Comparison of ENCODE assay signal across 8 mouse cellular contexts in genomic region chr17:56036901-56037287, GRCm38 (mm10). TPM values are rescaled to one million over a fixed set of nuclear protein-coding genes. Genes with fewer than 3 reads are reported as not detected.
DNase-seq lines count a peak whose midpoint lies in the region; ATAC-seq lines count a peak whose summit lies in the region.

No protein-coding gene starts in this region.

- peak; percentile 96 for DNase-seq in heart, adult 11 months
- no peak for DNase-seq in heart, postnatal 14 days
- DNase-seq in thymus, postnatal 4 days, result peak; percentile 44
- no peak for DNase-seq in thymus, postnatal 0 days (ENCODE audit: low spot score)
- peak; percentile 51 for DNase-seq in testis, postnatal 14 days (ENCODE audit: low spot score)
- DNase-seq in adrenal gland, postnatal 25 days, result no peak
- DNase-seq in left cerebral cortex, postnatal 14 days (ENCODE audit: low spot score in 2 of 2), result no peak

- H3K27ac ChIP-seq in liver, embryonic 12.5 days, result peak overlapping the region; percentile 18; the same call in 1 of the 2 replicates

- intact Hi-C loops in heart, postnatal 14 days (cut with DNase I), result no loop called here
- intact Hi-C loops in left cerebral cortex, postnatal 14 days (cut with DNase I), result no loop called here

- H3K4me1 ChIP-seq in liver, embryonic 12.5 days, result peaks cover 59% of the 10 kb centered on the region

- H3K27me3 ChIP-seq in liver, embryonic 12.5 days (replicated peaks), result no peaks in the 10 kb centered on the region

- H3K9ac ChIP-seq in liver, embryonic 12.5 days, result peak overlapping the region; percentile 45

- peaks cover 32% of the 10 kb centered on the region for H3K36me3 ChIP-seq in liver, embryonic 12.5 days

- H3K4me3 ChIP-seq in liver, embryonic 12.5 days, result peak overlapping the region; percentile 87

- peak overlapping the region; percentile 71 for H3K4me2 ChIP-seq in liver, embryonic 12.5 days

- WGBS in liver, embryonic 12.5 days (ENCODE audit: insufficient replicate concordance), result 33% methylated on average over 13 of the region's 13 CpGs

- H3K9me3 ChIP-seq in liver, embryonic 12.5 days (replicated peaks), result no peaks in the 10 kb centered on the region

- no peak for ATAC-seq in liver, embryonic 12.5 days

RNA-seq across cellular contexts. Expression of gene Sh3gl1, which starts 0.5 kb away (rescaled TPM):
- 10 to 100 TPM; 23.0 to 24.1 TPM for total RNA-seq in heart, postnatal 14 days (2021)
- polyA plus RNA-seq in thymus, postnatal 0 days (2015; fragmentation: Nextera tagmentation; extraction: Ambion mirVana), result 117 and 129 TPM in 2 replicates
- polyA plus RNA-seq in liver, embryonic 12.5 days (2016; fragmentation: Nextera tagmentation; extraction: Ambion mirVana), result 66.4 and 67.9 TPM in 2 replicates
- 51.5 and 57.1 TPM in 2 replicates for total RNA-seq in adrenal gland, postnatal 25 days (2021)
- 10 to 100 TPM; 51.4 to 57.8 TPM for total RNA-seq in left cerebral cortex, postnatal 14 days (2021)

RNA-seq across cellular contexts. Expression of gene Chaf1a, which starts 3.3 kb away (rescaled TPM):
- 1 to 10 TPM; 2.6 to 3.4 TPM for total RNA-seq in heart, postnatal 14 days (2021)
- 18.0 and 18.5 TPM in 2 replicates for polyA plus RNA-seq in thymus, postnatal 0 days (2015; fragmentation: Nextera tagmentation; extraction: Ambion mirVana)
- 34.3 and 37.6 TPM in 2 replicates for polyA plus RNA-seq in liver, embryonic 12.5 days (2016; fragmentation: Nextera tagmentation; extraction: Ambion mirVana)
- total RNA-seq in adrenal gland, postnatal 25 days (2021), result 8.2 and 9.8 TPM in 2 replicates
- 1 to 10 TPM; 2.5 to 4.0 TPM for total RNA-seq in left cerebral cortex, postnatal 14 days (2021)

RNA-seq across cellular contexts. Expression of gene Mpnd, which starts 31.4 kb away (rescaled TPM):
- total RNA-seq in heart, postnatal 14 days (2021), result 10 to 100 TPM; 44.1 to 49.9 TPM
- polyA plus RNA-seq in thymus, postnatal 0 days (2015; fragmentation: Nextera tagmentation; extraction: Ambion mirVana), result 65.7 and 65.9 TPM in 2 replicates
- polyA plus RNA-seq in liver, embryonic 12.5 days (2016; fragmentation: Nextera tagmentation; extraction: Ambion mirVana), result 27.4 and 29.1 TPM in 2 replicates
- total RNA-seq in adrenal gland, postnatal 25 days (2021), result 119 and 129 TPM in 2 replicates
- total RNA-seq in left cerebral cortex, postnatal 14 days (2021), result 100 to 1,000 TPM; 102 to 120 TPM

RNA-seq across cellular contexts. Expression of gene Stap2, which starts 31.5 kb away (rescaled TPM):
- total RNA-seq in heart, postnatal 14 days (2021), result 10 to 100 TPM; 15.9 to 17.9 TPM
- polyA plus RNA-seq in thymus, postnatal 0 days (2015; fragmentation: Nextera tagmentation; extraction: Ambion mirVana), result 17.6 and 18.0 TPM in 2 replicates
- 1.8 and 2.1 TPM in 2 replicates for polyA plus RNA-seq in liver, embryonic 12.5 days (2016; fragmentation: Nextera tagmentation; extraction: Ambion mirVana)
- total RNA-seq in adrenal gland, postnatal 25 days (2021), result 7.7 and 8.3 TPM in 2 replicates
- 1 to 10 TPM; 4.4 to 4.7 TPM for total RNA-seq in left cerebral cortex, postnatal 14 days (2021)

RNA-seq across cellular contexts. Expression of gene Ubxn6, which starts 37.9 kb away (rescaled TPM):
- total RNA-seq in heart, postnatal 14 days (2021), result 10 to 100 TPM; 46.9 to 50.5 TPM
- 38.7 and 39.9 TPM in 2 replicates for polyA plus RNA-seq in thymus, postnatal 0 days (2015; fragmentation: Nextera tagmentation; extraction: Ambion mirVana)
- 15.8 and 17.9 TPM in 2 replicates for polyA plus RNA-seq in liver, embryonic 12.5 days (2016; fragmentation: Nextera tagmentation; extraction: Ambion mirVana)
- 81.2 and 96.8 TPM in 2 replicates for total RNA-seq in adrenal gland, postnatal 25 days (2021)
- total RNA-seq in left cerebral cortex, postnatal 14 days (2021), result 10 to 100 TPM; 74.4 to 89.6 TPM

Comparison
In these comparisons a context has a peak if more than half of its experiments do, and no peak if none do; other contexts are left out.
1. DNase-seq: peak in heart, adult 11 months (single experiment), thymus, postnatal 4 days (single experiment) and testis, postnatal 14 days (single experiment); none in heart, postnatal 14 days (0 of 2), thymus, postnatal 0 days (single experiment), adrenal gland, postnatal 25 days (single experiment) and left cerebral cortex, postnatal 14 days (0 of 2).